Mouse (Mus musculus) lung, embryonic 15.5 days (tissue): ENCODE data around the gene Foxp1. TPM values are rescaled to one million over a fixed set of nuclear protein-coding genes. Genes with fewer than 3 reads are reported as not detected.

Experiments
- ATAC-seq: fragments of 200-750 bp; cut with Nextera tagmentation; 2 replicates; pipeline ENCODE4 v1.8.0; 2017; ENCODE audit warnings: moderate number of reproducible peaks, borderline replicate concordance; ENCODE audit not compliant: low FRiP score, low TSS enrichment; ENCODE audit errors: extremely low read depth
- H3K27ac ChIP-seq: fragments of 300-500 bp; sonication (generic); 2 replicates; pipeline ENCODE4 v1.5.1; 2015; ENCODE audit warnings: moderate library complexity, mild to moderate bottlenecking, inconsistent platforms
- H3K27me3 ChIP-seq: fragments of 300-500 bp; sonication (generic); 2 replicates; pipeline ENCODE4 v1.6.1; 2015; ENCODE audit warnings: inconsistent platforms
- H3K36me3 ChIP-seq: fragments of 300-500 bp; sonication (generic); 2 replicates; pipeline ENCODE4 v1.6.1; 2015; ENCODE audit warnings: inconsistent platforms
- H3K4me1 ChIP-seq: fragments of 300-500 bp; sonication (generic); 2 replicates; pipeline ENCODE4 v1.6.1; 2015; ENCODE audit warnings: inconsistent platforms
- H3K4me2 ChIP-seq: fragments of 300-500 bp; sonication (generic); 2 replicates; pipeline ENCODE4 v1.6.1; 2015; ENCODE audit warnings: inconsistent platforms, mild to moderate bottlenecking, moderate library complexity
- H3K4me3 ChIP-seq: fragments of 300-500 bp; sonication (generic); 2 replicates; pipeline ENCODE4 v1.5.1; 2015; ENCODE audit warnings: mild to moderate bottlenecking, inconsistent platforms
- H3K9ac ChIP-seq: fragments of 300-500 bp; sonication (generic); 2 replicates; pipeline ENCODE4 v1.6.1; 2015; ENCODE audit warnings: inconsistent platforms
- H3K9me3 ChIP-seq: fragments of 300-500 bp; sonication (generic); 2 replicates; pipeline ENCODE4 v1.6.1; 2016; ENCODE audit warnings: inconsistent platforms
- WGBS: fragments of 180-500 bp; shearing (Covaris S2); methylation state at CpG from one replicate; pipeline ENCODE4 v1.1.7; 2015; 5-methylcytosine and 5-hydroxymethylcytosine counted together
- polyA plus RNA-seq: library from polyadenylated mRNA; unstranded; fragments of >200 nt; fragmentation: Nextera tagmentation; extraction: Ambion mirVana; gene quantifications from 2 replicates; pipeline ENCODE4 v1.2.1, GENCODE M21; 2015

The Foxp1 gene
- polyA plus RNA-seq, 1 experiment from 2014 or later = 109 TPM

- WGBS = 8% methylated on average over 3 of the region's 3 CpGs
- no peak overlapping the region for H3K4me3 ChIP-seq
- H3K4me2 ChIP-seq = no peak overlapping the region
- no peaks in the 10 kb centered on the region for H3K9me3 ChIP-seq
- no peak for ATAC-seq
- H3K4me1 ChIP-seq = peaks cover 27% of the 10 kb centered on the region
- no peaks in the 10 kb centered on the region for H3K27me3 ChIP-seq
- no peak overlapping the region for H3K27ac ChIP-seq
- no peaks in the 10 kb centered on the region for H3K36me3 ChIP-seq
- H3K9ac ChIP-seq = no peak overlapping the region
These were observed 29.6 kb downstream of the Foxp1 start for GRCm38 (mm10) chr6:99492937-99493336.

GRCm38 (mm10) chr6:99491979-99492544, 30.5 kb downstream of the Foxp1 start:
- no peak overlapping the region for H3K9ac ChIP-seq
- peaks cover 27% of the 10 kb centered on the region for H3K4me1 ChIP-seq
- ATAC-seq = no peak

GRCm38 (mm10) chr6:99491146-99491545, 31.4 kb downstream of the Foxp1 start:
- 76% methylated on average over 3 of the region's 3 CpGs for WGBS
- ATAC-seq = no peak

More at GRCm38 (mm10) chr6:99491979-99492544, 30.5 kb downstream of the Foxp1 start:
- Histone ChIP-seq H3K27ac (no peak overlapping the region), H3K27me3 (no peaks in the 10 kb centered on the region), H3K4me3 (no peak overlapping the region), H3K4me2 (no peak overlapping the region), H3K9me3 (no peaks in the 10 kb centered on the region), H3K36me3 (no peaks in the 10 kb centered on the region)
- 52% methylated on average over 6 of the region's 6 CpGs for WGBS

GRCm38 (mm10) chr6:99489900-99490648, 32.4 kb downstream of the Foxp1 start:
- no peak overlapping the region for H3K4me2 ChIP-seq
- no peak for ATAC-seq
- H3K27me3 ChIP-seq = no peaks in the 10 kb centered on the region
- no peak overlapping the region for H3K4me3 ChIP-seq
- H3K9me3 ChIP-seq = no peaks in the 10 kb centered on the region
- H3K4me1 ChIP-seq = peaks cover 39% of the 10 kb centered on the region
- H3K36me3 ChIP-seq = no peaks in the 10 kb centered on the region
- peak overlapping the region; percentile 32; the same call in 1 of the 2 replicates for H3K27ac ChIP-seq
- H3K9ac ChIP-seq = no peak overlapping the region
- WGBS = 72% methylated on average over 8 of the region's 8 CpGs

More at GRCm38 (mm10) chr6:99491146-99491545, 31.4 kb downstream of the Foxp1 start:
- Histone ChIP-seq H3K4me3 (no peak overlapping the region), H3K4me1 (peaks cover 28% of the 10 kb centered on the region), H3K9me3 (no peaks in the 10 kb centered on the region), H3K27ac (no peak overlapping the region), H3K27me3 (no peaks in the 10 kb centered on the region), H3K4me2 (no peak overlapping the region), H3K36me3 (no peaks in the 10 kb centered on the region), H3K9ac (no peak overlapping the region)

GRCm38 (mm10) chr6:99489423-99489822, 33.1 kb downstream of the Foxp1 start:
- H3K4me3 ChIP-seq = no peak overlapping the region
- H3K27me3 ChIP-seq = no peaks in the 10 kb centered on the region
- no peak for ATAC-seq
- 66% methylated on average over 10 of the region's 10 CpGs for WGBS
- peak overlapping the region; percentile 48 for H3K27ac ChIP-seq
- H3K4me1 ChIP-seq = peaks cover 45% of the 10 kb centered on the region
- no peaks in the 10 kb centered on the region for H3K36me3 ChIP-seq
- no peaks in the 10 kb centered on the region for H3K9me3 ChIP-seq
- no peak overlapping the region for H3K9ac ChIP-seq
- H3K4me2 ChIP-seq = no peak overlapping the region

- 63% methylated on average over 12 of the region's 12 CpGs for WGBS
- Histone ChIP-seq H3K27ac (peak overlapping the region; percentile 93), H3K9me3 (no peaks in the 10 kb centered on the region), H3K36me3 (no peaks in the 10 kb centered on the region), H3K4me3 (no peak overlapping the region), H3K4me1 (peaks cover 45% of the 10 kb centered on the region), H3K9ac (no peak overlapping the region), H3K27me3 (no peaks in the 10 kb centered on the region), H3K4me2 (peak overlapping the region; percentile 45)
- ATAC-seq = 0 out of 2 replicates have a peak, but pooled peaks have one; percentile 8
These were observed 36.5 kb downstream of the Foxp1 start for GRCm38 (mm10) chr6:99485884-99486640.

GRCm38 (mm10) chr6:99485217-99485883, 37.2 kb downstream of the Foxp1 start:
- WGBS = 22% methylated on average over 20 of the region's 20 CpGs
- Histone ChIP-seq H3K27ac (peak overlapping the region; percentile 93), H3K27me3 (no peaks in the 10 kb centered on the region), H3K4me2 (peak overlapping the region; percentile 45), H3K4me1 (peaks cover 41% of the 10 kb centered on the region), H3K36me3 (no peaks in the 10 kb centered on the region), H3K4me3 (peak overlapping the region; percentile 10), H3K9me3 (no peaks in the 10 kb centered on the region), H3K9ac (no peak overlapping the region)
- peak; percentile 93 for ATAC-seq

- Histone ChIP-seq H3K36me3 (no peaks in the 10 kb centered on the region), H3K9ac (no peak overlapping the region), H3K4me2 (peak overlapping the region; percentile 45), H3K27me3 (no peaks in the 10 kb centered on the region), H3K9me3 (no peaks in the 10 kb centered on the region), H3K27ac (peak overlapping the region; percentile 93), H3K4me3 (peak overlapping the region; percentile 10), H3K4me1 (peaks cover 37% of the 10 kb centered on the region)
- WGBS = 32% methylated on average over 8 of the region's 8 CpGs
- ATAC-seq = no peak
These were observed 37.7 kb downstream of the Foxp1 start for GRCm38 (mm10) chr6:99484884-99485216.

GRCm38 (mm10) chr6:99484197-99484725, 38.3 kb downstream of the Foxp1 start:
- Histone ChIP-seq H3K9me3 (no peaks in the 10 kb centered on the region), H3K9ac (no peak overlapping the region), H3K4me1 (peaks cover 32% of the 10 kb centered on the region), H3K36me3 (no peaks in the 10 kb centered on the region), H3K4me3 (no peak overlapping the region), H3K27ac (peak overlapping the region; percentile 93), H3K4me2 (no peak overlapping the region), H3K27me3 (no peaks in the 10 kb centered on the region)
- ATAC-seq = no peak
- 71% methylated on average over 7 of the region's 7 CpGs for WGBS

- H3K4me2 ChIP-seq = no peak overlapping the region
- no peaks in the 10 kb centered on the region for H3K9me3 ChIP-seq
- peaks cover 25% of the 10 kb centered on the region for H3K4me1 ChIP-seq
- H3K4me3 ChIP-seq = no peak overlapping the region
- H3K27me3 ChIP-seq = no peaks in the 10 kb centered on the region
- H3K27ac ChIP-seq = no peak overlapping the region
- H3K36me3 ChIP-seq = no peaks in the 10 kb centered on the region
- 57% methylated on average over 10 of the region's 10 CpGs for WGBS
- H3K9ac ChIP-seq = no peak overlapping the region
- ATAC-seq = no peak
These were observed 39.0 kb downstream of the Foxp1 start for GRCm38 (mm10) chr6:99483556-99483955.

- Histone ChIP-seq H3K9ac (no peak overlapping the region), H3K4me2 (no peak overlapping the region), H3K4me1 (peaks cover 23% of the 10 kb centered on the region), H3K27ac (no peak overlapping the region), H3K27me3 (no peaks in the 10 kb centered on the region), H3K4me3 (no peak overlapping the region), H3K9me3 (no peaks in the 10 kb centered on the region), H3K36me3 (no peaks in the 10 kb centered on the region)
- 61% methylated on average over 7 of the region's 7 CpGs for WGBS
- ATAC-seq = no peak
These were observed 41.0 kb downstream of the Foxp1 start for GRCm38 (mm10) chr6:99481568-99481967.
